Mouse (Mus musculus) forebrain, embryonic 16.5 days (tissue): ENCODE measurements around the gene Mecom. TPM values are rescaled to one million over a fixed set of nuclear protein-coding genes. Genes with fewer than 3 reads are reported as not detected.
"Not testable (repeated sequence)": the region's sequence is repeated elsewhere in the genome, so short reads cannot be mapped to it uniquely, and the experiment has no call there.

Experiments
- ATAC-seq: fragments of 200-750 bp; cut with Nextera tagmentation; 2 replicates; pipeline ENCODE4 v1.8.0; 2017; ENCODE audit warnings: mild to moderate bottlenecking, moderate library complexity
- H3K27ac ChIP-seq: fragments of 300-500 bp; sonication (generic); 2 replicates; pipeline ENCODE4 v1.5.1; 2014; ENCODE audit warnings: low read length, control low read depth
- H3K27me3 ChIP-seq: fragments of 300-500 bp; sonication (generic); replicated peaks from 2 replicates; pipeline ENCODE4 v1.6.1; 2014; ENCODE audit warnings: low read length; ENCODE audit not compliant: control insufficient read depth, insufficient read depth
- H3K36me3 ChIP-seq: fragments of 300-500 bp; sonication (generic); 2 replicates; pipeline ENCODE4 v1.6.1; 2014; ENCODE audit not compliant: control insufficient read depth, insufficient read depth
- H3K4me1 ChIP-seq: fragments of 300-500 bp; sonication (generic); replicated peaks from 2 replicates; pipeline ENCODE4 v1.6.1; 2014; ENCODE audit warnings: low read length; ENCODE audit not compliant: control insufficient read depth, insufficient read depth
- H3K4me2 ChIP-seq: fragments of 300-500 bp; sonication (generic); 2 replicates; pipeline ENCODE4 v1.6.1; 2014; ENCODE audit warnings: mild to moderate bottlenecking, low read length, control low read depth
- H3K4me3 ChIP-seq: fragments of 300-500 bp; sonication (generic); replicated peaks from 2 replicates; pipeline ENCODE4 v1.5.1; 2014; ENCODE audit warnings: mild to moderate bottlenecking, low read length, control low read depth
- H3K9ac ChIP-seq: fragments of 300-500 bp; sonication (generic); replicated peaks from 2 replicates; pipeline ENCODE4 v1.6.1; 2014; ENCODE audit warnings: low read depth, low read length, control low read depth
- H3K9me3 ChIP-seq: fragments of 300-500 bp; sonication (generic); 2 replicates; pipeline ENCODE4 v1.6.1; 2016; ENCODE audit warnings: low read length; ENCODE audit not compliant: control insufficient read depth
- WGBS: fragments of 180-500 bp; shearing (Covaris S2); extraction: QIAGEN DNeasy Blood & Tissue Kit; methylation state at CpG from one replicate; pipeline ENCODE4 v1.1.7; 2014; 5-methylcytosine and 5-hydroxymethylcytosine counted together
- polyA plus RNA-seq: library from polyadenylated mRNA; unstranded; fragments of >200 nt; fragmentation: Nextera tagmentation; extraction: Ambion mirVana; gene quantifications from 2 replicates; pipeline ENCODE4 v1.2.1, GENCODE M21; 2015

Gene Mecom
- polyA plus RNA-seq, 1 experiment from 2014 or later: 2.1 TPM

DNA sequence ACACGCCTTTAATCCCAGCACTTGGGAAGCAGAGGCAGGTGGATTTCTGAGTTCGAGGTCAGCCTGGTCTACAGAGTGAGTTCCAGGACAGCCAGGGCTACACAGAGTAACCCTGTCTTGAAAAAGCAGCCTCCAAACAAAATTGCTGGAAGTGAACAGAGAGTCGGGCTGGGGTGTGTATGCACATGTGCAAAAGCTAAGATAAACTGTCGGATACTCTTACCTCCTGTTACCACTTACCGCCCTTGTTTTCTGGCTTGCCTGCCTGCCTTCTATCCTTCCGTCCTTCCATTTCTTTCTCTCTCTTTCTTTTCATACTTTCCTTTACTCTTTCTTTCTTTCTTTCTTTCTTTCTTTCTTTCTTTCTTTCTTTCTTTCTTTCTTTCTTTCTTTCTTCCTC, 322.6 kb downstream of the Mecom start:
- ATAC-seq, H3K9ac ChIP-seq, H3K27ac ChIP-seq, H3K36me3 ChIP-seq, H3K4me3 ChIP-seq, H3K9me3 ChIP-seq, H3K4me2 ChIP-seq: not testable (repeated sequence)
- peaks cover 18% of the 10 kb centered on the region for H3K27me3 ChIP-seq
- H3K4me1 ChIP-seq: peaks cover 18% of the 10 kb centered on the region
- 91% methylated on average over 6 of the region's 6 CpGs for whole genome bisulfite sequencing

DNA sequence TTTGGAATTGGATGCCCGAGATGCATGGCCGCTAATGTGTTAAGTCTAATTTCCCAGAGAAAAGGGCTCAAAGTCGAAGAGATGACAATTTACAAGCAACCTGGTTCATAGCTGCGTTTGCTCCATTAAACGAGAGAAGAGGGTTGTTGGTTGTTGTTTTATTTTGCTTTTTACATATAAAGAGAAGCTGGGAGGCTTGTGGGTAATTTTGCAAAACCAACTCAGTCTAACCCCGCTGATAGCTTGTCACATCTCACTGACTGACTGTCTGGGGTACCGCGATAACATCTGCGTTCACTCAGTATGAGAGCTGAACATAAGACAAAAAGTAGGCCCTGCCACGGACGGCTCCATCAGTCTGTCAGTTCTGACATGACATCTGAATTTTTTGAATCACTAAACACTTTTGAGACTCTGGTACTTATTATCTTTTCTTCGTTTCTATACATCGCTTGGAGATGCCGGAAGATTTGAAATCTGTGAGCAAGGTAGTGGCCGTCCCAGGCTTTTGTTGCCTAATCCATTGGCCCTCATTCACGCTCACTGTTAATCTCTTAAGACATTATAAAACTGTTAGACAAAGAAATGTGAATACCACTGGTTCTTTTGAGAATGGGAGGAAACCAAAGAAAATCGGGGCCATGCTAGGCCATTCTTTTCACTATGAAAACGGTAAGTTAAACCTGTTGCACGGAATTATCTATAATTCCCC, 327.0 kb downstream of the Mecom start:
- 14% methylated on average over 19 of the region's 19 CpGs for WGBS
- peak overlapping the region; percentile 7; the same call in 1 of the 2 replicates for H3K4me2 ChIP-seq
- H3K27me3 ChIP-seq: peaks cover 31% of the 10 kb centered on the region
- no peak overlapping the region for H3K27ac ChIP-seq
- H3K36me3 ChIP-seq: no peaks in the 10 kb centered on the region
- H3K9ac ChIP-seq: no peak overlapping the region
- H3K4me3 ChIP-seq: no peak overlapping the region
- peaks cover 14% of the 10 kb centered on the region for H3K4me1 ChIP-seq
- ATAC-seq: peak; percentile 54; the same call in 1 of the 2 replicates
- no peaks in the 10 kb centered on the region for H3K9me3 ChIP-seq

DNA sequence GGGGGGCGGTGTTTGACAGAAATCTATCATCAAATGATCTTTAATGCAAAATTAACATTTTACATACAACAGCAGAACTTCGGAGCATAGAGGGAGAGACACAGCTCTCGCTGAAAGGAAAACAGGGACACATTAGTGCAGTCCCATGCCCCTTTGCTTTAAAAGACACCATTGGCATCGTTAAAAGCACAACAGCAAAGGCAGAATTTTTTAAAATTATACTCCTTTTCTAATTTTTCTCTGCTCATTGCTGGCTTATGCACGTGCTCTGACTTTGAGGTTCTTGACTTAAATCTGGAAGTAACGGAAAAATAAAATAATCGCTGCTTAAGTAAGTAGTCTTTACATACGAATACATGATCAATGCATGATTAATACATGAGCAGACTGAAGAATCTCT, 327.9 kb downstream of the Mecom start:
- ATAC-seq: no peak
- H3K36me3 ChIP-seq: no peaks in the 10 kb centered on the region
- no peak overlapping the region for H3K9ac ChIP-seq
- H3K27ac ChIP-seq: no peak overlapping the region
- H3K4me1 ChIP-seq: peaks cover 14% of the 10 kb centered on the region
- H3K27me3 ChIP-seq: peaks cover 31% of the 10 kb centered on the region
- peak overlapping the region; percentile 31 for H3K4me3 ChIP-seq
- 10% methylated on average over 8 of the region's 8 CpGs for WGBS
- peak overlapping the region; percentile 48 for H3K4me2 ChIP-seq
- H3K9me3 ChIP-seq: no peaks in the 10 kb centered on the region

DNA sequence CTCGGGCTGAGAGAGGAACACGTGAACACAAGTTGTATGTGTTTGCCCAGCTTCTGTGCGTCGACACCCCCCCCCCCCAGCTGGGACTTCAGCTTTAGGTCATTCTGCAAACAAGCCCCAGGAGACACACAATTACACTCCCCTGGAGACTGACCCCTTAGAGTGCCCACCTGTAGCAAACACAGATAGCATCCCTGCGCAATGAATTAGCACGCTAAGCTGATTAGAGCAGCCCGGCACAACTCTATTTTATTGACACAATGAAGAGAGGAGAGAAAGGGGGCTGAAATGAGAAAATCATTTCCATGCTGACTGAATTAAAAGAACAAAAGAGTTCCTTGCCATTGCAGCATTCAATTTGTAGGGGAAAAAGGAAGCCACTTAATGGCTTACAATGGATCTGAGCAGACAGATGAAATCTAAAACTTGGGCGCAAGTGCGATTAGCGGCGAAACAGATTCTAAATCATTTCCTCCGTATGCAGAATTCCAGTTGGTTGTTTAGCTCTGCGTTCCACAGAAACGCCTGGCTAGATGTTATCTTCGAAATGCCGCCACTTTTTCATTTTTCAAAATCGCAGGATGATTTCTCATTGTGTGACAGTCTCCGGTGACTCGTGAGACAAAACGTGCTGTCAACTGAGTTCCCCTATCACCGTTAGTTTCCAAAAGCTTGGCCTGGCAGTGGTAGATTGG, 328.5 kb downstream of the Mecom start:
- no peaks in the 10 kb centered on the region for H3K9me3 ChIP-seq
- H3K27ac ChIP-seq: no peak overlapping the region
- 1% methylated on average over 21 of the region's 21 CpGs for WGBS
- peak; percentile 58 for ATAC-seq
- peaks cover 14% of the 10 kb centered on the region for H3K4me1 ChIP-seq
- H3K36me3 ChIP-seq: no peaks in the 10 kb centered on the region
- peaks cover 31% of the 10 kb centered on the region for H3K27me3 ChIP-seq
- H3K4me3 ChIP-seq: peak overlapping the region; percentile 31
- peak overlapping the region; percentile 48 for H3K4me2 ChIP-seq
- H3K9ac ChIP-seq: no peak overlapping the region; the same call in 1 of the 2 replicates

DNA sequence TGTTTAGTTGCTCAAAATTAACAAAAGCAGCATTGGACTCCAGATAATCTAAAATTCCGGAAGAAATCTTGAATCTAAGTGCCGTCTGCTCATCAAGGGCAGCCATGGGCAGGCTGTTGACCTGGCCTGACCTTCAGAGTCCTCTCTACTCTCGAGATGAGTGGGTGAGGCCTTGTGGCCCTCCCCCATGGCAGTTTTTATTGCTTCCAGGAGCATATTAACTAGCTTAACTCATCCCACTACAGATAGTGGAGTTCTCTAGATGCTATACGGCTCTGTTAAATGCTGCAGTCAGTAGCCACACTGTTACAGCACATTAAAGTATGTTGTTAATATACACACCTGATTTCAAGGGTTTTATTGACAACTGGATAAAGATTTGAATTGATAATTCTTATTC, 333.2 kb downstream of the Mecom start:
- ATAC-seq: no peak

DNA sequence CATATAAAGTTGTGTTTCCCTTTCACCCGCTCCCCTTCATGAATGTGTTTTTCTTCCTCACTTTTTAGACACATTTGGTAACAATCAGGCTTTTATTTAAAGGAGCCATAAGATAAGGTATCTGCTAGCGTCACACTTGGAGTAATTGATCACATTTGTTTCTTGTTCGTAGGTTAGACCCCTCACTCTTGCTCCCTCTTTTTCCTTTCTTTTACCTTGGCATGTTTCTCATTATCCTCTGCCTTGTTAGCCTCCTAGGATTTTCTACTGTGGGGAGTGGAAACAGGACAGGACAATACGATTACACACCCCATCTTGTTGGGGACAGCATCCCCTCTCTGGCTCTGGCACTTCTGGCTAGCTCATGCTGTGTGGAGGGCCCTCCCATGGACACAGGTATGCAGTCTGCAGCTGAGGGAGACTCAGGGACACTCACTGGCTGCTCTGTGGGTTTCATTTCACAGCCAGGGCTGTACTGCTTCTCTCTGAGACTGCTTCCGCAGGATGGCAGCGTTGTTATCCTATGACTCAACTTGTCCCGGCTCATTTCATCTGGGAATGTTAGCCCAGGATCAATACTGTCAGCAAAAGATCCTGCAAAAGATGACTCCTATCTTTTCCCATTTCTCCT, 334.2 kb downstream of the Mecom start:
- no peak for ATAC-seq
- 36% methylated on average over 7 of the region's 7 CpGs for WGBS
- H3K9me3 ChIP-seq: no peaks in the 10 kb centered on the region
- H3K27ac ChIP-seq: no peak overlapping the region
- no peak overlapping the region for H3K4me3 ChIP-seq
- H3K27me3 ChIP-seq: peaks cover 9% of the 10 kb centered on the region
- no peaks in the 10 kb centered on the region for H3K4me1 ChIP-seq
- H3K4me2 ChIP-seq: no peak overlapping the region
- H3K36me3 ChIP-seq: no peaks in the 10 kb centered on the region
- no peak overlapping the region for H3K9ac ChIP-seq

More for the DNA sequence above, 333.2 kb downstream of the Mecom start:
- no peak overlapping the region for H3K27ac ChIP-seq
- no peak overlapping the region for H3K4me2 ChIP-seq
- H3K9me3 ChIP-seq: no peaks in the 10 kb centered on the region
- H3K9ac ChIP-seq: no peak overlapping the region
- no peaks in the 10 kb centered on the region for H3K36me3 ChIP-seq
- peaks cover 6% of the 10 kb centered on the region for H3K4me1 ChIP-seq
- H3K27me3 ChIP-seq: peaks cover 15% of the 10 kb centered on the region
- WGBS: 65% methylated on average over 4 of the region's 4 CpGs
- H3K4me3 ChIP-seq: no peak overlapping the region

DNA sequence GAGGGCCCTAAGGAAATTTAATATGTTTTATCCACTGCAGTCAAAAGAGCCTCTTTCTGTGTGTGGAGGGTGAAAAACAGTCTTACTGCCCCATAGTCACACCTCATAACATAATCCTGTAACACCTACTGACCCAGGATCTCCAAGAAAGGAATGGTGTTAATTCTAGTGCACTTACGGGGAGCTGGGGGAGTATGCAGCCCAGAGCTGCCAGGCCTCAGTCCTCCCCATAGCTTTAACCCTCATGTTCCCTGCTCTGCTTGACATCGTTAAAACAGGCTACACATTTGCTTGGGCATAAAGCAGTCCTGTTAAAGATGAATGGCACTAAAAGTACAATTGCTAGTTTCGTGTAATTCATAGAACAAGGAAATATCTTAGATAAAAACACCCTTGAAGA, 335.0 kb downstream of the Mecom start:
- no peak for ATAC-seq
- H3K36me3 ChIP-seq: no peaks in the 10 kb centered on the region
- no peak overlapping the region for H3K9ac ChIP-seq
- no peaks in the 10 kb centered on the region for H3K9me3 ChIP-seq
- H3K4me1 ChIP-seq: no peaks in the 10 kb centered on the region
- WGBS: 42% methylated on average over 3 of the region's 3 CpGs
- H3K27ac ChIP-seq: no peak overlapping the region
- no peak overlapping the region for H3K4me2 ChIP-seq
- no peak overlapping the region for H3K4me3 ChIP-seq
- peaks cover 5% of the 10 kb centered on the region for H3K27me3 ChIP-seq

DNA sequence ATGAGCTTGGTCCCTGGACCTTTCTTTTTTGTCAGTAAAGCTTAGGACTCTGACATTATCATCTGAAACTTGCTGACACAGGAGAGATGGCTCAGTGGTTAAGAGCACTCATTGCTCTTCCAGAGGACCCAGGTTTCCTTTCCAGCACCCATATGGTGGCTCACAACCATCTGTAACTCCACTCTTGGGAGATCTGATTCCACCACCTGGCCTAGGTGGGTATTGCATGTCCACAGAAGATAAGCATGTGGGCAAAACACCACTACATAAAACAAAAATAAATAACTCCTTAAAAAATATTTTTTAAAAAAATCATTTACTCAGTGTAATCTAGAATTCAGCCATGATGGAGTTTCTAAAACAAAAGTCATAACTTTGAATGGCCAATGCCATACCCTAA, 338.7 kb downstream of the Mecom start:
- Histone ChIP-seq H3K27ac (no peak overlapping the region), H3K4me3 (no peak overlapping the region), H3K4me2 (no peak overlapping the region), H3K27me3 (no peaks in the 10 kb centered on the region; the same call in 1 of the 2 replicates), H3K9me3 (no peaks in the 10 kb centered on the region), H3K9ac (no peak overlapping the region), H3K4me1 (no peaks in the 10 kb centered on the region), H3K36me3 (no peaks in the 10 kb centered on the region)
- no peak for ATAC-seq

DNA sequence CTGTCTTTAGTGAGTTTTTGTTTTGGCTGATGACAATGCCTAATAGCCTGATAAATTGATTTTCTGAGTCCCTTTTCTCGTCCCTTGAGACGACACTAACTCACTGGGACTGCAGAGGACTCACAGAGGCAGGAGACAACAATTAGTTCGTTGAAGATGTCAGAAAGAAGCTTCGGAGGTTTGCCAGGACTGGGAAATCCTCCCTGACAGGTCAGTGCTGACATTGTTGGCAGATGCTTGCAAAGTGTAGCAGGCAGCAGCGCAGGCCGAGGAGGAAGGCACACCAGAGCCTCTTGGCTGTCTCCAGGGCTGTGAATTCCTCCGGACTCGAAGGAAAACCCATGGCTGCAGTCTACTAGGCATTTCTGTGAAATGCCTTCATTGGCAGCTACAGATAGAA, 339.9 kb downstream of the Mecom start:
- H3K4me3 ChIP-seq: no peak overlapping the region
- H3K9me3 ChIP-seq: no peaks in the 10 kb centered on the region
- no peaks in the 10 kb centered on the region for H3K4me1 ChIP-seq
- no peak for ATAC-seq
- 36% methylated on average over 8 of the region's 8 CpGs for WGBS
- H3K36me3 ChIP-seq: no peaks in the 10 kb centered on the region
- no peak overlapping the region for H3K4me2 ChIP-seq
- no peak overlapping the region for H3K27ac ChIP-seq
- no peaks in the 10 kb centered on the region; the same call in 1 of the 2 replicates for H3K27me3 ChIP-seq
- H3K9ac ChIP-seq: no peak overlapping the region
